Mouse (Mus musculus) thymus, adult 18-20 months (tissue): ENCODE results near the gene Kbtbd13.
A peak's percentile ranks its signal among the peaks of the same experiment; 100 is the strongest.
"Not testable (repeated sequence)": the region's sequence is repeated elsewhere in the genome, so short reads cannot be mapped to it uniquely, and the experiment has no call there.

ENCODE experiments used
- DNase-seq, 2 experiments: peaks; one replicate each; pipeline ENCODE4 v3.0.0; 2022; ENCODE audit warnings: mixed read lengths in 2 of 2

Kbtbd13 gene

GRCm38 (mm10) chr9:65346476-65347111 lies 44.9 kb downstream of the Kbtbd13 start:
- DNase-seq, result peak; percentile 18 to 24

GRCm38 (mm10) chr9:65345854-65346475 lies 45.5 kb downstream of the Kbtbd13 start, which contains the start of gene Pdcd7:
Pdcd7 (plus strand) TSS chr9:65346104.
- DNase-seq, result peak; percentile 82 to 89

- not testable (repeated sequence) for DNase-seq
Measured at GRCm38 (mm10) chr9:65345439-65345838, 46.0 kb downstream of the Kbtbd13 start.

GRCm38 (mm10) chr9:65340414-65340813 lies 51.0 kb downstream of the Kbtbd13 start:
- no peak for DNase-seq

- DNase-seq, result no peak
Measured at GRCm38 (mm10) chr9:65339146-65339545, 52.3 kb downstream of the Kbtbd13 start.
